Mouse (Mus musculus): ENCODE measurements around the gene Epb41l4b. TPM values are rescaled to one million over a fixed set of nuclear protein-coding genes. Genes with fewer than 3 reads are reported as not detected.

Gene Epb41l4b
- total RNA-seq (2023): 1 to 10 TPM in 1 of 2 experiments, under 1 TPM in 1; 0.96 to 2.4 TPM

GRCm38 (mm10) chr4:57143026-57143937, at the start of gene Epb41l4b:
Epb41l4b (minus strand) TSS chr4:57143437.

GRCm38 (mm10) chr4:56990215-56990584, 153.0 kb downstream of the Epb41l4b start, which contains the start of gene Frrs1l:
Frrs1l (minus strand) TSS chr4:56990391.

DNA sequence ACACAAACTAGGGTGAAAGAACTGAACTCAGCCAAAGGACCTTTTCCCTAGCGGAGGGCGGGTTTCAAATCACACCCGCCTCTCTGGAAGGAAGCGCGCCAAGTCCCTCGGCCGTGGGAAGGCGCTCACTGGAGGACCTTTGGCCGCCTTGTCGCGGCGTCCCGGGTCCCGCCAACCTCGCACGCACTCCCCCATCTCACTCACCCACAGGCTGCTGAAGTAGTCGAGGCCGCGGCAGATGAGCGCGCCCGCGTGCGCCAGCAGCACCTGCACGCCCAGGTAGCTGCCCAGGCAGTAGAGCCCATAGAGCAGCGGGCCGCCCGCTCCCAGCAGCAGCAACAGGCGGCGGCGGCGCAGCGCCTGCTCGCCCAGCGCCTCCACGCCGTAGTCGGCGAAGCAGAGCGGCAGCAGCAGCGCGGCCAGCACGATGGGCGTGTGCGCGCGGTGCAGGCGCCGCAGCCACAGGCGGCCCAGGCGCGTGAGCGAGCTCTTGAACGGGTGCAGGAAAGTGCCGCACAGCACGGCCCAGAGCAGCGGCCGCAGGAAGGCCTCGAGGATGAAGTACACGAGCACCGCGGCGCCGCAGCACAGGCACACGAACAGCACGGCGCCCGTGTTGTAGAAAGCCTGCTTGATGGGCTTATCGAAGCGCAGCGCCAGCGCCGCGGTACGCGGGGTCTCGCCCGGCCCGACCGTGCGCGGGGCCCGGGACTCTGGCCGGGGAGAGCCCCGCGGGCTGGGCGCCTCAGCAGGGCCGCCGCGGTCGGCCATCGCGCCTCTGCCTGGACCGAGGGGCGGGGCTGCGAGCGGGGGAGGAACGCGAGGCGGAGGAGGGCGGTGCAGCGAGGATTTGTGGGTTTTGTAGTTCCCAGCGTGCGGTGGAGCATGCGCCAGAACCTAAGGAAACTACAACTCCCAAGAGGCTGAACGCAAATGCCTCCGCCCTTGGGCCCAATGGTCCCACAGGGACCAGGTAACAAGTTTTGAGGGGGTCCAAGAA, 196.3 kb downstream of the Epb41l4b start, which contains the start of gene Tmem245:
Gene Tmem245, minus strand, starts transcription at position 797 of the 1,000 bp plus-strand sequence.

Other genes starting within 250 kb of the Epb41l4b start
- 10 to 100 TPM; 15.9 to 16.9 TPM for gene Tmem245, start 196.0 kb downstream of the Epb41l4b start, total RNA-seq (2023)
- gene Frrs1l, start 153.0 kb downstream of the Epb41l4b start, total RNA-seq (2023): not detected
- gene Ptpn3, start 158.4 kb upstream of the Epb41l4b start, total RNA-seq (2023): 1 to 10 TPM in 1 of 2 experiments, under 1 TPM in 1; 0.72 to 2.4 TPM